Mouse (Mus musculus): ENCODE results near the gene Anapc4. TPM values are rescaled to one million over a fixed set of nuclear protein-coding genes. Genes with fewer than 3 reads are reported as not detected.

The Anapc4 gene
- total and polyA plus RNA-seq, 3 experiments = 66.4 to 87.0 (median 85.6) TPM

DNA sequence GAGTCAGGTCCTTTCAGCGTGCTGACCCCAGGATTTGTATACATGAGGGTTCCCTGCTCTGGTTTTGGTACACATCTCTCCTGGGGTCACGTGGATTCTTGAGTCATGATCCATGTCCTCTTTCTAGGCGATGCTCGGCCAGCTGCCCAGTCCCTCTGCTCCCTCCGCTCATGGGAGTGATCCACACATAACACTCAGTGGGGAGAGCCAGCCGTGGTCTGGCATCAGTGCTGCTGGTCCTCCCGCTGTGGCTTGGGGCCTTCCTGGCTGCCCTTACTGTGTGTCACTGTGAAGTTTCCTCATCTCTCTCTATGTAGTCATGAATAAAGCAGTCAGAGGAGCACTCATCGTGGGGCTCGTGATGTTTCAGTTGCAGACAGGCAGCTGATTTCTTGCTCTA, 39.7 kb upstream of the Anapc4 start:
- in situ Hi-C loops (cut with MboI; ENCODE audit: low pct_ligation_motif_present, low pct_unique_long_range_greater_than_20kb, low sequenced_read_pairs) (no loop called here), dilution Hi-C loops (cut with MboI; ENCODE audit: extremely low pct_ligation_motif_present, extremely low pct_unique_long_range_greater_than_20kb, low sequenced_read_pairs) (no loop called here)
- H3K9me3 ChIP-seq (replicated peaks; ENCODE audit: low read length) = no peaks in the 10 kb centered on the region
- no peak overlapping the region for H3K27ac ChIP-seq (ENCODE audit: insufficient read depth, low read depth)
- H3K36me3 ChIP-seq (replicated peaks in 1 of 2; ENCODE audit: control insufficient read depth in 1 of 2, insufficient read depth in 1 of 2, low read length in 1 of 2) = peaks cover 37 to 93% of the 10 kb centered on the region in 2 experiments
- DNase-seq (ENCODE audit: extremely low read depth) = no peak
- no peak overlapping the region for H3K4me3 ChIP-seq (replicated peaks in 1 of 3; ENCODE audit: low read depth in 2 of 3, low read length in 2 of 3, poor library complexity in 1 of 3)
- no peaks in the 10 kb centered on the region for H3K4me1 ChIP-seq (ENCODE audit: control insufficient read depth in 1 of 2, insufficient read depth in 2 of 2)
- no peaks in the 10 kb centered on the region; the same call in 1 of the 2 replicates for H3K79me2 ChIP-seq (replicated peaks; ENCODE audit: control insufficient read depth, extremely low read depth, insufficient read depth, poor library complexity, severe bottlenecking)
- H3K27me3 ChIP-seq (replicated peaks) = no peaks in the 10 kb centered on the region
- no peak overlapping the region for H3K9ac ChIP-seq (ENCODE audit: insufficient read depth, low read depth)
- no peak overlapping the region for H3K4me2 ChIP-seq (ENCODE audit: insufficient read depth, low read depth, poor library complexity, severe bottlenecking)
- TF ChIP-seq ZC3H11A (IDR thresholded peaks at IDR 0.05; ENCODE audit: low read depth, low read length) (no peak), EP300 (IDR thresholded peaks at IDR 0.05; ENCODE audit: low read length) (no peak), MYC (IDR thresholded peaks at IDR 0.05; ENCODE audit: low read depth, low read length) (no peak), IRF4 (IDR thresholded peaks at IDR 0.05; ENCODE audit: low read depth, low read length) (no peak), CHD2 (IDR thresholded peaks at IDR 0.05; ENCODE audit: low read length) (no peak), HCFC1 (IDR thresholded peaks at IDR 0.05; ENCODE audit: low read depth, low read length) (no peak), RCOR1 (conservative IDR thresholded peaks at IDR 0.05; ENCODE audit: low read depth, low read length) (no peak), RAD21 (IDR thresholded peaks at IDR 0.05; ENCODE audit: low read depth, low read length) (no peak), USF1 (IDR thresholded peaks at IDR 0.05; ENCODE audit: low read depth, low read length) (no peak), CTCF (conservative IDR thresholded peaks at IDR 0.05 in 1 of 2, IDR thresholded peaks at IDR 0.05 in 1 of 2; ENCODE audit: low read depth in 2 of 2, low read length in 2 of 2) (no peak), ZKSCAN1 (IDR thresholded peaks at IDR 0.05; ENCODE audit: borderline replicate concordance, low read depth, low read length) (no peak), ZNF384 (IDR thresholded peaks at IDR 0.05; ENCODE audit: low read depth, low read length) (no peak), MAFK (IDR thresholded peaks at IDR 0.05; ENCODE audit: insufficient replicate concordance, low read length) (no peak), BHLHE40 (IDR thresholded peaks at IDR 0.05; ENCODE audit: low read depth, low read length) (no peak), JUND (conservative IDR thresholded peaks at IDR 0.05; ENCODE audit: low read depth, low read length) (no peak), MEF2A (IDR thresholded peaks at IDR 0.05; ENCODE audit: borderline replicate concordance, low read depth, low read length) (no peak), TBP (conservative IDR thresholded peaks at IDR 0.05; ENCODE audit: low read depth, low read length) (no peak)

DNA sequence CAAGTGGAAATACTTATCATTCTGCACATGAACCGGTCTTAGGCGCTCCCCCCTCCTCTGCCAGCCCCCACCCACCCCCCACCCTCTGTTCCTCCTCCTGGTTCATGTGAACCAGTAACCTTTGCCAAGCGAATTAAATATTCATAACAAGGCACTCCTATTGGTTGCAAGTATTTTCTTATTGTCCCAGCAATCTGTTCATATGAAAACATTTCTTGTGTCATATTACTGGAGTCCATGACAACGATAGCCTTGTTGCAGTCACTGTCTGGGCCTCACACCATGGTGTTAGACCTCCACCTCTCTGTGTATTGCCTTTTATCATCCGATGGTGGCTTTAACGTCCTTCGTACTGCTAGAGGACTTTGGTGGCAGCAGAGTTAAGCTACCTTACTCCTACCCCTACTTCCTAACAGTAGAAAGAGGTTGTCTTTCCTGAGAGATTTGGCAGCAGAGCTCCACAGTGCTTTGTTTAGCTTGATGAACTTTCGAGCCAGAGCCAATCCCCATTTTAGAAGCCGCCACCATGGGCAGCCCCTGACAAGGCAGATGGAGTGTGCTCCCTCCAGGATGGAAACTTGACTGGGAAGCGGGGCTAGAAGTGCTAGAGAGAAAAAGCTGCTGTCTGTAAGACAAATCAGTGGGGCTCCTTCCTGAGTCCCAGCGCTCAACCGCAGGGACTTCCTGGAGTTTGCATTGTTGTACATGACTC, 34.4 kb upstream of the Anapc4 start:
- Histone ChIP-seq H3K36me3 (replicated peaks in 1 of 2; ENCODE audit: control insufficient read depth in 1 of 2, insufficient read depth in 1 of 2, low read length in 1 of 2) (peaks cover 48 to 80% of the 10 kb centered on the region in 2 experiments), H3K9ac (ENCODE audit: insufficient read depth, low read depth) (no peak overlapping the region), H3K4me3 (replicated peaks in 1 of 3; ENCODE audit: low read depth in 2 of 3, low read length in 2 of 3, poor library complexity in 1 of 3) (no peak overlapping the region), H3K27ac (ENCODE audit: insufficient read depth, low read depth) (no peak overlapping the region), H3K27me3 (replicated peaks) (no peaks in the 10 kb centered on the region), H3K4me2 (ENCODE audit: insufficient read depth, low read depth, poor library complexity, severe bottlenecking) (no peak overlapping the region), H3K9me3 (replicated peaks; ENCODE audit: low read length) (no peaks in the 10 kb centered on the region), H3K79me2 (replicated peaks; ENCODE audit: control insufficient read depth, extremely low read depth, insufficient read depth, poor library complexity, severe bottlenecking) (no peaks in the 10 kb centered on the region; the same call in 1 of the 2 replicates), H3K4me1 (ENCODE audit: control insufficient read depth in 1 of 2, insufficient read depth in 2 of 2) (no peaks in the 10 kb centered on the region)
- dilution Hi-C loops (cut with MboI; ENCODE audit: extremely low pct_ligation_motif_present, extremely low pct_unique_long_range_greater_than_20kb, low sequenced_read_pairs) (no loop called here), in situ Hi-C loops (cut with MboI; ENCODE audit: low pct_ligation_motif_present, low pct_unique_long_range_greater_than_20kb, low sequenced_read_pairs) (no loop called here)
- DNase-seq (ENCODE audit: extremely low read depth) = no peak
- no peak for TF ChIP-seq PAX5 (IDR thresholded peaks at IDR 0.05; ENCODE audit: low read length)
- TF ChIP-seq RCOR1 (conservative IDR thresholded peaks at IDR 0.05; ENCODE audit: low read depth, low read length) = no peak
- no peak for TF ChIP-seq USF2 (conservative IDR thresholded peaks at IDR 0.05; ENCODE audit: low read depth, low read length)
- TF ChIP-seq HCFC1 (IDR thresholded peaks at IDR 0.05; ENCODE audit: low read depth, low read length) = no peak
- no peak for TF ChIP-seq NELFE (IDR thresholded peaks at IDR 0.05; ENCODE audit: low read depth, low read length)
- no peak for TF ChIP-seq MAX (IDR thresholded peaks at IDR 0.05; ENCODE audit: low read length)
- TF ChIP-seq NRF1 (IDR thresholded peaks at IDR 0.05; ENCODE audit: low read depth, low read length) = no peak
- TF ChIP-seq POLR2A (IDR thresholded peaks at IDR 0.05; ENCODE audit: low read depth, low read length) = no peak
- TF ChIP-seq EP300 (IDR thresholded peaks at IDR 0.05; ENCODE audit: low read length) = no peak
- TF ChIP-seq TCF12 (IDR thresholded peaks at IDR 0.05; ENCODE audit: low read depth, low read length) = no peak
- TF ChIP-seq RAD21 (IDR thresholded peaks at IDR 0.05; ENCODE audit: low read depth, low read length) = no peak
- no peak for TF ChIP-seq BHLHE40 (IDR thresholded peaks at IDR 0.05; ENCODE audit: low read depth, low read length)
- TF ChIP-seq KAT2A (IDR thresholded peaks at IDR 0.05; ENCODE audit: insufficient replicate concordance, low read length) = no peak
- TF ChIP-seq MXI1 (IDR thresholded peaks at IDR 0.05; ENCODE audit: low read depth, low read length) = no peak
- no peak for TF ChIP-seq ZKSCAN1 (IDR thresholded peaks at IDR 0.05; ENCODE audit: borderline replicate concordance, low read depth, low read length)
- TF ChIP-seq MAFK (IDR thresholded peaks at IDR 0.05; ENCODE audit: insufficient replicate concordance, low read length) = no peak
- TF ChIP-seq UBTF (IDR thresholded peaks at IDR 0.05; ENCODE audit: low read depth, low read length) = no peak
- no peak for TF ChIP-seq MYC (IDR thresholded peaks at IDR 0.05; ENCODE audit: low read depth, low read length)
- TF ChIP-seq CTCF (conservative IDR thresholded peaks at IDR 0.05 in 1 of 2, IDR thresholded peaks at IDR 0.05 in 1 of 2; ENCODE audit: low read depth in 2 of 2, low read length in 2 of 2) = no peak
- no peak for TF ChIP-seq JUN (IDR thresholded peaks at IDR 0.05; ENCODE audit: insufficient read depth, low read depth, low read length)
